Mouse (Mus musculus): Measurements from ENCODE around the gene Cd47. TPM values are rescaled to one million over a fixed set of nuclear protein-coding genes. Genes with fewer than 3 reads are reported as not detected.

Gene Cd47
- total and polyA plus RNA-seq, 2 experiments from 2014 or later = 38.9 to 235 TPM

DNA sequence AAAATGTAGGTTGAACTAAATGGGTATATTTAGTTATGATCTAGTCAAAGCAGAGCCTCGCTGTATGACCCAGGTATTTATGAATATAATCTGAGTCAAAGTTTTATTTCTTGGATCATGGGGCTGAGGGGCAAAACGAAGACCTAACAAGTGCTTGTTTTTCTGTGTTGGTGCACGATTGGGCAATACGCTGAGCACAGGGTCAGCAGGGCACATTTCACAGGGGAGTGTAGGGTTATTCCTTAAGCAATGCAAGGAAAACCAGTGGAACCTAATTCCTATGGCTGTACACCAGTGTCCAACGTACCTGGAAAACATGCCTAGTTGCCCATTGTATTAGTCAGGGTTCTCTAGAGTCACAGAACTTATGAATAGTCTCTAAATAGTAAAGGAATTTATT lies 12.6 kb upstream of the Cd47 start:
- TF ChIP-seq CTCF (IDR thresholded peaks at IDR 0.05; ENCODE audit: low read depth) = no peak
- no peak for ATAC-seq
- Histone ChIP-seq H3K27me3 (ENCODE audit: insufficient read depth, low read length) (no peaks in the 10 kb centered on the region), H3K27ac (no peak overlapping the region), H3K36me3 (ENCODE audit: insufficient read depth, low read length) (no peaks in the 10 kb centered on the region), H3K4me1 (ENCODE audit: insufficient read depth, low read length) (no peaks in the 10 kb centered on the region), H3K9ac (replicated peaks; ENCODE audit: low read length) (no peak overlapping the region), H3K4me3 (ENCODE audit: low read length) (no peak overlapping the region), H3K4me2 (ENCODE audit: low read depth, low read length) (no peak overlapping the region), H3K9me3 (ENCODE audit: low read length) (no peaks in the 10 kb centered on the region)
- WGBS = 92% methylated on average over 5 of the region's 5 CpGs
- DNase-seq (ENCODE audit: low spot score) = no peak

DNA sequence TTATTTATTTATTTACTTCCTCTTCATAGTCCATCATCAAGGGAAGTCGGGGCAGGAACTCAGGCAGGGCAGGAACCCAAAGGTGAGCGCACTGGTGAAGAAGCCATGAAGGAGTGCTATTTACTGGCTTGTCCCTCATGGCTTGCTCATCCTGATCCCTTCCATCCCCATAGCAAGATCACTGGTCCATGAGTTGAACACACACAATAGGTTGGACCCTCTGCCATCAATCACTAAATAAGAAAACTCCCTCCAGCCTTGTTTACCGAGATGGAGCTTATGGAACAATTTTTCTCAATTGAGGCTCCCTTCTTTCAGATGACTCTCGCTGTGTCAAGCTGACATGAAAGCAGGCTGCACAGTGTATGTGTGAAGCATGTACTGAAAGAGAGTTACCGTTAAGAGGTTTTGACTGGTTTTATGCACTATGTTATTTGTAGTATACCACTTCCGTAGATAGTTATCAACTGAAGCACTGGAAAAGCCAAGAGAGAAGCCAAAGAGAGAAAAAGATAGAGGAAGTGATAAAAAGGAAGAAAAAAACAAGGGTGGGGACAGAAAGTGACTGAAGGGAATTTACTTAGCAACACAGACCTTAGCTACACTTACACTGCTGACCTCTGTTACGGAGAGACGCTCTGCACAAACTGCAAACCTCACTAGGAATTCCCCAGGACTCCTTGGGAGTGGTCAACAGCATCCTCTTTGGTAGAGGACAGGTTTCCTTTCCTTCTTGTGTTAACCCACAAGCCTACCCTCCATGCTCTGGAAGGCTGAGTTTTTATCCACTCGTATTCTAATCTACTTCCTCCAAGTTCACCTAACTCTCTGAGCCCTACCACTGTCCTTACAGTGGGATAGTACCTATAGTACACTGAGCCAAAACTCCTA lies 9.5 kb upstream of the Cd47 start:
- DNase-seq (ENCODE audit: low spot score) (no peak), ATAC-seq (no peak)
- Histone ChIP-seq H3K9me3 (ENCODE audit: low read length) (no peaks in the 10 kb centered on the region), H3K4me3 (ENCODE audit: low read length) (no peak overlapping the region), H3K27ac (no peak overlapping the region), H3K9ac (replicated peaks; ENCODE audit: low read length) (no peak overlapping the region), H3K4me1 (ENCODE audit: insufficient read depth, low read length) (no peaks in the 10 kb centered on the region), H3K27me3 (ENCODE audit: insufficient read depth, low read length) (no peaks in the 10 kb centered on the region), H3K4me2 (ENCODE audit: low read depth, low read length) (no peak overlapping the region), H3K36me3 (ENCODE audit: insufficient read depth, low read length) (no peaks in the 10 kb centered on the region)
- 80% methylated on average over 9 of the region's 9 CpGs for WGBS
- no peak for TF ChIP-seq CTCF (IDR thresholded peaks at IDR 0.05; ENCODE audit: low read depth)

DNA sequence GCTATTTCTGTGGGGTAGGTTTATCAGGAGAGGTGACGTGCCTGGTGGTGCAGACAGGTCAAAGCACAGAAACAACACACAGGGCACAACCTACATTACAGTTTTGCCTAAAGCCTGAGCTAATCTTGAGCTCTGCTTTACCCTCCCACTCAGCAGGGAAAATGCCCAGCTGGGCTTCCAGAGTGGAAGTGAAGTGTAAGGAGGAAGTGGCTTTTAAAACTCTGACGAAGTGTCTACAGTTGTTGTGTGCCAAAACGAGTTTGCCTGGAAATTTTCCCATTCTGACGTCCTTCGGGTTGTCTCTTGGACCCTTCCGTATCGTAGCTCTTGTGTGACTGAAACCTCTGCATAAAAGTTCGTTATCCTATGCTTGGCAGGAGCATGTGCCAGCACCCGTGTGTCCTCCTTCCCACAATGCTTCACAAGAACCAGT lies 7.9 kb upstream of the Cd47 start:
- Histone ChIP-seq H3K4me1 (ENCODE audit: insufficient read depth, low read length) (no peaks in the 10 kb centered on the region), H3K36me3 (ENCODE audit: insufficient read depth, low read length) (no peaks in the 10 kb centered on the region), H3K9me3 (ENCODE audit: low read length) (no peaks in the 10 kb centered on the region), H3K9ac (replicated peaks; ENCODE audit: low read length) (no peak overlapping the region), H3K4me2 (ENCODE audit: low read depth, low read length) (no peak overlapping the region), H3K27me3 (ENCODE audit: insufficient read depth, low read length) (no peaks in the 10 kb centered on the region), H3K27ac (no peak overlapping the region), H3K4me3 (ENCODE audit: low read length) (no peak overlapping the region)
- 61% methylated on average over 9 of the region's 9 CpGs for WGBS
- DNase-seq (ENCODE audit: low spot score) (no peak), ATAC-seq (no peak)
- TF ChIP-seq CTCF (IDR thresholded peaks at IDR 0.05; ENCODE audit: low read depth) = no peak

DNA sequence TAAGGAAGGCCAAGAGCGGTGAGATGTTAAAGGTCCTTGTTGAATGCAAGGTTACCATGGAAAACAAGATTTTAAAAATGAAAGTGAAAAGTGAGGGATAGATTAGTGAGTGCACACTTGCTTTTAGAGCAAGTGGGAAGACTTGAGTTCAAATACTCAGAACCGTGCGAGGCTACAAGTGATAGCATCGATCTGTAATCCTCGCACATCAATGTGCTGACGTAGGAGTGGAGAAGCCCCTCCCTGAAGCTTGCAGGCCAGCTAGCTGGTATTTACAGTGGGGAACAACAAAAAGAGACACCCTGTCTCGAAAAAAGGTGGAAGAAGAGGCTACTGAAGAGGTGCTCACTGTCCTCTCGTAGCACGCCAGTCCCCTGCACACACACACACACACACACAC lies 6.7 kb upstream of the Cd47 start:
- Histone ChIP-seq H3K4me1 (ENCODE audit: insufficient read depth, low read length) (no peaks in the 10 kb centered on the region), H3K9ac (replicated peaks; ENCODE audit: low read length) (no peak overlapping the region), H3K27ac (no peak overlapping the region), H3K36me3 (ENCODE audit: insufficient read depth, low read length) (no peaks in the 10 kb centered on the region), H3K27me3 (ENCODE audit: insufficient read depth, low read length) (no peaks in the 10 kb centered on the region), H3K9me3 (ENCODE audit: low read length) (no peaks in the 10 kb centered on the region), H3K4me3 (ENCODE audit: low read length) (no peak overlapping the region), H3K4me2 (ENCODE audit: low read depth, low read length) (no peak overlapping the region)
- no peak for DNase-seq (ENCODE audit: low spot score)
- WGBS = 91% methylated on average over 9 of the region's 9 CpGs
- ATAC-seq = no peak
- TF ChIP-seq CTCF (IDR thresholded peaks at IDR 0.05; ENCODE audit: low read depth) = no peak

DNA sequence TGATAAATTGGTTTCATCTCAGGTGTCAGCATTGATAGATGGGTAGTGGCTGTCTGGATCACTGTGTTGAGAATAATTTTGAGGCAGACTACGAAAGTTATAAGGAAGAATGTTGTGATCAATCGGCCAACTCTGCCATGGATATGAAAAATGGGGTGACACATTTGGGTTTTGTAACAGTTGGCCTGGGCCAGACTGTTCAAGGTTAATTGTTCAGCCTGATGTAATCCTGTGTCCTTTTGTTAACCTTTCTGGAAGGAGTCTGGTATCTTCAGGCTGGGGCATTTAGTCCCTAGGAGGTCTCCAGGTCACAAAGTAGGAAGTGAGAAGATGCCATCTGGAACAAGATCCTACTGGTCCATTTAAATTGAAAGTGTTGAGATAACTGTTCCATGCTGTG lies 4.1 kb upstream of the Cd47 start:
- WGBS = 78% methylated on average over 2 of the region's 2 CpGs
- no peak overlapping the region for H3K4me2 ChIP-seq (ENCODE audit: low read depth, low read length)
- no peaks in the 10 kb centered on the region for H3K4me1 ChIP-seq (ENCODE audit: insufficient read depth, low read length)
- H3K4me3 ChIP-seq (ENCODE audit: low read length) = no peak overlapping the region
- H3K27ac ChIP-seq = no peak overlapping the region
- no peak for TF ChIP-seq CTCF (IDR thresholded peaks at IDR 0.05; ENCODE audit: low read depth)
- H3K36me3 ChIP-seq (ENCODE audit: insufficient read depth, low read length) = no peaks in the 10 kb centered on the region
- no peaks in the 10 kb centered on the region for H3K9me3 ChIP-seq (ENCODE audit: low read length)
- no peak overlapping the region for H3K9ac ChIP-seq (replicated peaks; ENCODE audit: low read length)
- no peaks in the 10 kb centered on the region for H3K27me3 ChIP-seq (ENCODE audit: insufficient read depth, low read length)
- DNase-seq (ENCODE audit: low spot score) (no peak), ATAC-seq (no peak)

DNA sequence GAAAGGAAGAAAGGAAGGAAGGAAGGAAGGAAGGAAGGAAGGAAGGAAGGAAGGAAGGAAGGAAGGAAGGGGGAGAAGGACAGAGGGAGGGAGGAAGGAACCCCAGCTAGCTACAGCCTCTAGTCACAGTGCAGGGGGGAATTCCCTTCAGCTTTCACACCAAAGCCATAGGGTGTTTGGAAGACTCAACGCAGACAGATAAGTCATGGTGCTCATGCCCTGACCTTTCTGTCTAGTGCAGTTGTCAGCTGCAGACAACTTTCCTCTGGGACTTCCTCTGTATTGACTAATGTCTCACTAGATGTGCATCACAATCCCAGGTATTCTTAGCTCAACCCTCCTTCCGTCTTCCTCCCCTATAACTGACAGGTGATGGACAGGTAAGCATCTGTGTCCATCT lies 3.4 kb upstream of the Cd47 start:
- Histone ChIP-seq H3K27ac (no peak overlapping the region), H3K9ac (replicated peaks; ENCODE audit: low read length) (no peak overlapping the region), H3K4me2 (ENCODE audit: low read depth, low read length) (no peak overlapping the region), H3K4me3 (ENCODE audit: low read length) (no peak overlapping the region), H3K4me1 (ENCODE audit: insufficient read depth, low read length) (no peaks in the 10 kb centered on the region), H3K27me3 (ENCODE audit: insufficient read depth, low read length) (no peaks in the 10 kb centered on the region), H3K36me3 (ENCODE audit: insufficient read depth, low read length) (no peaks in the 10 kb centered on the region), H3K9me3 (ENCODE audit: low read length) (no peaks in the 10 kb centered on the region)
- TF ChIP-seq CTCF (IDR thresholded peaks at IDR 0.05; ENCODE audit: low read depth) = no peak
- WGBS = 82% methylated on average over 2 of the region's 2 CpGs
- no peak for DNase-seq (ENCODE audit: low spot score)
- no peak for ATAC-seq

DNA sequence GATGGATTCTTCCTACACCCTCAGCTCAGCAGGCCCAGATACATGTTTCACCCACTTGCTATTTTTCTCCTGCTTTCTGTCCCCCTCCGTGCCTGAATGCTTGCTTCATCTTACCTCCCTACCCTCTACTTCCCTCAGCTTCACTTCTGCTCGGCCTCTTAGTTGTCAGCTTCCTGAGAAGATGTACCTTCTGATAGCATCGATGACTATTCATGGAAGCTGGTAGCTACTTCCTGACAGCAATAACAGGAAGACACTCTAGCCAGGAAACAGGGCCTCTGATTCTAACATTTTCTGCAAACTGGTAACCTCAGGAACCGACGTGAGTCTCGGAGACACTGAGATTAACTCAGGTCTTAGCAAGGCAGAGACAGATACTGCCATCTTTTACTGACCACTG lies 1.5 kb upstream of the Cd47 start:
- 91% methylated on average over 6 of the region's 6 CpGs for WGBS
- peaks cover 2% of the 10 kb centered on the region; the same call in 1 of the 2 replicates for H3K4me1 ChIP-seq (ENCODE audit: insufficient read depth, low read length)
- H3K9me3 ChIP-seq (ENCODE audit: low read length) = no peaks in the 10 kb centered on the region
- DNase-seq (ENCODE audit: low spot score) = no peak
- H3K27me3 ChIP-seq (ENCODE audit: insufficient read depth, low read length) = no peaks in the 10 kb centered on the region
- ATAC-seq = no peak
- H3K27ac ChIP-seq = no peak overlapping the region
- no peak for TF ChIP-seq CTCF (IDR thresholded peaks at IDR 0.05; ENCODE audit: low read depth)
- no peak overlapping the region for H3K4me2 ChIP-seq (ENCODE audit: low read depth, low read length)
- no peaks in the 10 kb centered on the region for H3K36me3 ChIP-seq (ENCODE audit: insufficient read depth, low read length)
- H3K4me3 ChIP-seq (ENCODE audit: low read length) = no peak overlapping the region
- H3K9ac ChIP-seq (replicated peaks; ENCODE audit: low read length) = no peak overlapping the region

All from hindbrain, postnatal 0 days (tissue).